Mouse (Mus musculus): ENCODE results near the gene Bdp1. TPM values are rescaled to one million over a fixed set of nuclear protein-coding genes. Genes with fewer than 3 reads are reported as not detected.

The Bdp1 gene
- 26.5 and 28.5 TPM in 2 replicates for polyA plus RNA-seq (2016; fragmentation: Nextera tagmentation; extraction: Ambion mirVana)

GRCm38 (mm10) chr13:100103748-100104254 is at the start of gene Bdp1:
Gene Bdp1, minus strand, starts transcription at chr13:100104070.
- H3K27ac ChIP-seq (replicated peaks) = peak within 1 kb of the TSS; percentile 92
- no peaks in the 10 kb centered on the region for H3K27me3 ChIP-seq (replicated peaks; ENCODE audit: low read depth, poor library complexity, severe bottlenecking)
- DNase-seq (ENCODE audit: low spot score) = peak; percentile 95
- no peaks in the 10 kb centered on the region for H3K9me3 ChIP-seq
- H3K36me3 ChIP-seq (replicated peaks) = peaks cover 9% of the 10 kb centered on the region
- H3K4me3 ChIP-seq = peak within 1 kb of the TSS; percentile 99
- under 1% methylated on average over 44 of the region's 44 CpGs for WGBS
- H3K4me1 ChIP-seq = peaks cover 35% of the 10 kb centered on the region

- Histone ChIP-seq H3K9me3 (no peaks in the 10 kb centered on the region), H3K27me3 (replicated peaks; ENCODE audit: low read depth, poor library complexity, severe bottlenecking) (no peaks in the 10 kb centered on the region), H3K4me1 (no peaks in the 10 kb centered on the region), H3K36me3 (replicated peaks) (no peaks in the 10 kb centered on the region), H3K27ac (replicated peaks) (no peak overlapping the region), H3K4me3 (no peak overlapping the region)
- DNase-seq (ENCODE audit: low spot score) = no peak
- 69% methylated on average over 1 of the region's 1 CpGs for WGBS
Observed at GRCm38 (mm10) chr13:100152659-100153058, 48.8 kb upstream of the Bdp1 start.

GRCm38 (mm10) chr13:100141646-100142314 is 37.9 kb upstream of the Bdp1 start:
- Histone ChIP-seq H3K27me3 (replicated peaks; ENCODE audit: low read depth, poor library complexity, severe bottlenecking) (no peaks in the 10 kb centered on the region), H3K4me3 (no peak overlapping the region), H3K4me1 (no peaks in the 10 kb centered on the region), H3K27ac (replicated peaks) (no peak overlapping the region), H3K36me3 (replicated peaks) (peaks cover 27% of the 10 kb centered on the region), H3K9me3 (no peaks in the 10 kb centered on the region)
- 87% methylated on average over 8 of the region's 8 CpGs for WGBS
- DNase-seq (ENCODE audit: low spot score) = no peak

GRCm38 (mm10) chr13:100125258-100125643 is 21.4 kb upstream of the Bdp1 start:
- Histone ChIP-seq H3K4me1 (peaks cover 16% of the 10 kb centered on the region), H3K36me3 (replicated peaks) (peaks cover 35% of the 10 kb centered on the region), H3K27ac (replicated peaks) (peak overlapping the region; percentile 86), H3K9me3 (no peaks in the 10 kb centered on the region), H3K4me3 (peak overlapping the region; percentile 97), H3K27me3 (replicated peaks; ENCODE audit: low read depth, poor library complexity, severe bottlenecking) (no peaks in the 10 kb centered on the region)
- DNase-seq (ENCODE audit: low spot score) = no peak
- WGBS = 2% methylated on average over 10 of the region's 10 CpGs

- 4% methylated on average over 42 of the region's 42 CpGs for WGBS
- Histone ChIP-seq H3K4me3 (peak within 1 kb of the TSS; percentile 97), H3K27me3 (replicated peaks; ENCODE audit: low read depth, poor library complexity, severe bottlenecking) (no peaks in the 10 kb centered on the region), H3K9me3 (no peaks in the 10 kb centered on the region), H3K4me1 (peaks cover 16% of the 10 kb centered on the region), H3K27ac (replicated peaks) (peak within 1 kb of the TSS; percentile 86), H3K36me3 (replicated peaks) (peaks cover 30% of the 10 kb centered on the region)
- DNase-seq (ENCODE audit: low spot score) = peak; percentile 93
Observed at GRCm38 (mm10) chr13:100124423-100125257, 20.8 kb upstream of the Bdp1 start, which contains the start of gene Smn1. Gene Smn1, plus strand, starts transcription at chr13:100124852.

- H3K27ac ChIP-seq (replicated peaks) = peak overlapping the region; percentile 86
- DNase-seq (ENCODE audit: low spot score) = no peak
- H3K4me3 ChIP-seq = peak overlapping the region; percentile 97
- peaks cover 16% of the 10 kb centered on the region for H3K4me1 ChIP-seq
- H3K9me3 ChIP-seq = no peaks in the 10 kb centered on the region
- peaks cover 23% of the 10 kb centered on the region for H3K36me3 ChIP-seq (replicated peaks)
- 82% methylated on average over 3 of the region's 3 CpGs for WGBS
- H3K27me3 ChIP-seq (replicated peaks; ENCODE audit: low read depth, poor library complexity, severe bottlenecking) = no peaks in the 10 kb centered on the region
Observed at GRCm38 (mm10) chr13:100123970-100124369, 20.1 kb upstream of the Bdp1 start.

GRCm38 (mm10) chr13:100112218-100112972 is 8.5 kb upstream of the Bdp1 start:
- Histone ChIP-seq H3K27ac (replicated peaks) (no peak overlapping the region), H3K9me3 (no peaks in the 10 kb centered on the region), H3K4me1 (peaks cover 16% of the 10 kb centered on the region), H3K36me3 (replicated peaks) (peaks cover 44% of the 10 kb centered on the region), H3K27me3 (replicated peaks; ENCODE audit: low read depth, poor library complexity, severe bottlenecking) (no peaks in the 10 kb centered on the region), H3K4me3 (no peak overlapping the region)
- WGBS = 46% methylated on average over 5 of the region's 5 CpGs
- no peak for DNase-seq (ENCODE audit: low spot score)

- peaks cover 25% of the 10 kb centered on the region for H3K4me1 ChIP-seq
- H3K9me3 ChIP-seq = no peaks in the 10 kb centered on the region
- no peaks in the 10 kb centered on the region for H3K27me3 ChIP-seq (replicated peaks; ENCODE audit: low read depth, poor library complexity, severe bottlenecking)
- H3K4me3 ChIP-seq = peak within 1 kb of the TSS; percentile 79
- WGBS = 1% methylated on average over 76 of the region's 76 CpGs
- DNase-seq (ENCODE audit: low spot score) = peak; percentile 90
- H3K27ac ChIP-seq (replicated peaks) = peak within 1 kb of the TSS; percentile 88
- peaks cover 14% of the 10 kb centered on the region for H3K36me3 ChIP-seq (replicated peaks)
Observed at GRCm38 (mm10) chr13:100107652-100108472, 4.0 kb upstream of the Bdp1 start, which contains the start of gene Serf1. Gene Serf1, plus strand, starts transcription at chr13:100108012.

- no peaks in the 10 kb centered on the region for H3K27me3 ChIP-seq (replicated peaks; ENCODE audit: low read depth, poor library complexity, severe bottlenecking)
- WGBS = 8% methylated on average over 15 of the region's 15 CpGs
- H3K4me3 ChIP-seq = peak overlapping the region; percentile 99
- no peaks in the 10 kb centered on the region for H3K9me3 ChIP-seq
- peaks cover 15% of the 10 kb centered on the region for H3K36me3 ChIP-seq (replicated peaks)
- H3K4me1 ChIP-seq = peaks cover 28% of the 10 kb centered on the region
- DNase-seq (ENCODE audit: low spot score) = no peak
- peak overlapping the region; percentile 92 for H3K27ac ChIP-seq (replicated peaks)
Observed at GRCm38 (mm10) chr13:100103052-100103658, 715 bp downstream of the Bdp1 start.

- Histone ChIP-seq H3K4me3 (no peak overlapping the region), H3K27ac (replicated peaks) (no peak overlapping the region), H3K4me1 (peaks cover 16% of the 10 kb centered on the region), H3K9me3 (no peaks in the 10 kb centered on the region), H3K27me3 (replicated peaks; ENCODE audit: low read depth, poor library complexity, severe bottlenecking) (no peaks in the 10 kb centered on the region), H3K36me3 (replicated peaks) (peaks cover 59% of the 10 kb centered on the region)
- 93% methylated on average over 6 of the region's 6 CpGs for WGBS
- no peak for DNase-seq (ENCODE audit: low spot score)
Observed at GRCm38 (mm10) chr13:100098808-100099207, 5.1 kb downstream of the Bdp1 start.

- Histone ChIP-seq H3K36me3 (replicated peaks) (peaks cover 94% of the 10 kb centered on the region), H3K4me1 (no peaks in the 10 kb centered on the region), H3K27me3 (replicated peaks; ENCODE audit: low read depth, poor library complexity, severe bottlenecking) (no peaks in the 10 kb centered on the region), H3K9me3 (no peaks in the 10 kb centered on the region), H3K27ac (replicated peaks) (no peak overlapping the region), H3K4me3 (no peak overlapping the region)
- DNase-seq (ENCODE audit: low spot score) = no peak
- WGBS = 89% methylated on average over 8 of the region's 8 CpGs
Observed at GRCm38 (mm10) chr13:100071473-100071872, 32.4 kb downstream of the Bdp1 start.
